Mouse (Mus musculus): ENCODE measurements around the gene Pdrg1. TPM values are rescaled to one million over a fixed set of nuclear protein-coding genes. Genes with fewer than 3 reads are reported as not detected.

The Pdrg1 gene
- polyA plus RNA-seq, 1 experiment from 2014 or later: 112 TPM

- H3K4me3 ChIP-seq (ENCODE audit: inconsistent target): no peak overlapping the region
- H3K79me2 ChIP-seq (ENCODE audit: inconsistent target): peaks cover 24% of the 10 kb centered on the region
- H3K27ac ChIP-seq: no peak overlapping the region
- 54% methylated on average over 6 of the region's 8 CpGs for WGBS (ENCODE audit: missing documents)
- H3K36me3 ChIP-seq (ENCODE audit: inconsistent target): peaks cover 26% of the 10 kb centered on the region; the same call in 1 of the 2 replicates
Observed at GRCm38 (mm10) chr2:153015804-153016203, 577 bp upstream of the Pdrg1 start.

- no peak overlapping the region for H3K27ac ChIP-seq
- peaks cover 43% of the 10 kb centered on the region for H3K36me3 ChIP-seq (ENCODE audit: inconsistent target)
- 74% methylated on average over 11 of the region's 11 CpGs for WGBS (ENCODE audit: missing documents)
- peaks cover 24% of the 10 kb centered on the region for H3K79me2 ChIP-seq (ENCODE audit: inconsistent target)
- peak overlapping the region; percentile 73 for H3K4me3 ChIP-seq (ENCODE audit: inconsistent target)
Observed at GRCm38 (mm10) chr2:153013724-153014515, 1.3 kb downstream of the Pdrg1 start.

- Histone ChIP-seq H3K79me2 (ENCODE audit: inconsistent target) (peaks cover 17% of the 10 kb centered on the region), H3K36me3 (ENCODE audit: inconsistent target) (peaks cover 54% of the 10 kb centered on the region), H3K27ac (no peak overlapping the region), H3K4me3 (ENCODE audit: inconsistent target) (no peak overlapping the region)
- WGBS (ENCODE audit: missing documents): 95% methylated on average over 12 of the region's 12 CpGs
Observed at GRCm38 (mm10) chr2:153009192-153009973, 5.8 kb downstream of the Pdrg1 start.

DNA sequence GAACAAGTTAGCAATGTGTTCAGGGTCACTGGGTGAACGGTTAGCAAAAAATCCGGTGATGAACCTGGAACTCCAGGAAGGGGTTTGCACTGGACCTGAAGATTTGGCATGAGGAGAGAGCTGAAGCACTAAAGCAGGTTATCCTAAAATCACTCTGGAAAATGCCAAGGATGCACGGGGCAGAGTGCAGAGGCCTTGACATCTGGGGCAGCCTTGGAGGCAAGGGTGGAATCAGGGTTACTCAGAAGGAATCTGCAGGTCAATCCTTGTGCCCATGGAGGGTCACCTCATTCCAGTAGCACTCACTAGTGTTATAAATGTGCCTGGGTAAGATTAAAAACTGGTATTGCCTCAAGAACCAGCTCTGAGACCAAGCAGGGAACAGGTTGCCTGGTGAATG lies 9.2 kb downstream of the Pdrg1 start:
- Histone ChIP-seq H3K79me2 (ENCODE audit: inconsistent target) (no peaks in the 10 kb centered on the region), H3K36me3 (ENCODE audit: inconsistent target) (peaks cover 30% of the 10 kb centered on the region), H3K27ac (no peak overlapping the region), H3K4me3 (ENCODE audit: inconsistent target) (no peak overlapping the region)
- WGBS (ENCODE audit: missing documents): 86% methylated on average over 3 of the region's 3 CpGs

DNA sequence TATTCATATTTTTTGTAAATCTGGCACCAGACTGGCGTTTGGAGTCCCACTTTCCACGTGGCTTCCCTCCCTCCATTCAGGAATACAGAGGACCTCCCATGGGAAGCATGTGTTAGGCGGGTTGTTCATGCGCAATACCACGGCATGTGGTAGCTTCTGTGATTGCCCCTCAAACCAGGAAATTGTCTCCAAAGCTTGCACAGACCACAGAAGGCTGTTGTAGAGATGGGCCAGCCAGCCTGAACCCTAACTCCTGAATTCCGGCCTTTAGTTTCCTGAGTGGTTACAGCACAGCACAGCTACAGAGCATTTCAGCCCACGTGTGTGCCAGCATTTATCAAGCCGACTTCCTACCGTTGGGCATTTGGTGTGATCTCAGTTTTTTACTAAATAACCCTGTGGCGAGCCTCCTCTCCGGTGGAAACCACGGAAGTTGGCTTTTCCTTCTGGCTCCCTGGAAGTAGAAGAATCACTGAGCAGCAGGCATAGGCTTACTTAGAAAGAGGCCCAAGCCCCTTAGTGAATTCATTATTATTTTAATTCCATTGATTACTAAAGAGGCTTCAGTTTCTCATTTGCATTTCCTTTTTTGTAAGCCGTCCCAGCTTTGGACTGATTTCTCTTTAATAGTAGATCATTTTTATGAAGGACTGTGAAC lies 11.4 kb downstream of the Pdrg1 start:
- 19% methylated on average over 13 of the region's 13 CpGs for WGBS (ENCODE audit: missing documents)
- Histone ChIP-seq H3K79me2 (ENCODE audit: inconsistent target) (no peaks in the 10 kb centered on the region), H3K27ac (no peak overlapping the region), H3K36me3 (ENCODE audit: inconsistent target) (peaks cover 10% of the 10 kb centered on the region), H3K4me3 (ENCODE audit: inconsistent target) (no peak overlapping the region)

DNA sequence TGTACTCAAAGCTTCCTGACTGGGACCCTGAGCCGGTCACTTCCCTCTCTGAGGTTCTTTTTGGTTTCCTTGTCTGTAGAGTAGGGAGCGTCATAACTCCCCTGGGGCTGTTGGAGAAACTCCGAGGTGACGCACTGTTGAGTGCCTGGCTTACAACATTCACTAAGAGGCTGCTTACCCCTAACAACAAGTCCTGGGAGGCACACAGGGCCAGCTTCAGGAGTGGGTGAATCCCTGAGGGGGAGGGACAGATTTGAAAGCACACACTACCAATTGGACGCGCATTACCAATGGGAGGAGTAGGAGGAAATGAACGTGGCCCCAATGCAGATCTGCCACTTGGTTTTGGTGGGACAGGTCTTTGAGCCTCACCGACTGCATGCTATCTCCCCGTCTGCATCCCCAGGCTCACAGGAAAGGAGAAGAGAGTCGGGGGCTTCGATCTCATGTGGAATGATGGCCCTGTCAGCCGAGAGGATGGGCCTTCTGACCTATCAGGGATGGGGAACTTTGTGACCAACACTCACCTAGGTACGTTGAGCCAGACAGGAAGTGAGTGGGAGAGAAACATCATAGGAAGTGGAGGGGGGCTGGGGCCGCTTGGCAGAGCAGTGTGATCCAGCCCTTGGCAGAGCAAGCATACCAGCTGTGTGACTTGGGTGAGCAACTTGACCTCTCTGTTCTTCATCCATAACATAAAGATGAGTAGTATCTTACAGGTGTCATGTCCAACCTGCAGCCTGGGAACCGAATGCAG lies 12.6 kb downstream of the Pdrg1 start:
- Histone ChIP-seq H3K36me3 (ENCODE audit: inconsistent target) (no peaks in the 10 kb centered on the region), H3K79me2 (ENCODE audit: inconsistent target) (no peaks in the 10 kb centered on the region), H3K27ac (no peak overlapping the region), H3K4me3 (ENCODE audit: inconsistent target) (no peak overlapping the region)
- 29% methylated on average over 14 of the region's 15 CpGs for WGBS (ENCODE audit: missing documents)

- H3K27ac ChIP-seq: no peak overlapping the region
- no peaks in the 10 kb centered on the region for H3K79me2 ChIP-seq (ENCODE audit: inconsistent target)
- no peak overlapping the region for H3K4me3 ChIP-seq (ENCODE audit: inconsistent target)
- WGBS (ENCODE audit: missing documents): 92% methylated on average over 2 of the region's 4 CpGs
- no peaks in the 10 kb centered on the region for H3K36me3 ChIP-seq (ENCODE audit: inconsistent target)
Observed at GRCm38 (mm10) chr2:152997046-152997445, 18.2 kb downstream of the Pdrg1 start.

GRCm38 (mm10) chr2:152991529-152991928 lies 23.7 kb downstream of the Pdrg1 start:
- H3K79me2 ChIP-seq (ENCODE audit: inconsistent target): no peaks in the 10 kb centered on the region
- H3K36me3 ChIP-seq (ENCODE audit: inconsistent target): no peaks in the 10 kb centered on the region
- 78% methylated on average over 9 of the region's 9 CpGs for WGBS (ENCODE audit: missing documents)
- no peak overlapping the region for H3K4me3 ChIP-seq (ENCODE audit: inconsistent target)
- no peak overlapping the region for H3K27ac ChIP-seq

DNA sequence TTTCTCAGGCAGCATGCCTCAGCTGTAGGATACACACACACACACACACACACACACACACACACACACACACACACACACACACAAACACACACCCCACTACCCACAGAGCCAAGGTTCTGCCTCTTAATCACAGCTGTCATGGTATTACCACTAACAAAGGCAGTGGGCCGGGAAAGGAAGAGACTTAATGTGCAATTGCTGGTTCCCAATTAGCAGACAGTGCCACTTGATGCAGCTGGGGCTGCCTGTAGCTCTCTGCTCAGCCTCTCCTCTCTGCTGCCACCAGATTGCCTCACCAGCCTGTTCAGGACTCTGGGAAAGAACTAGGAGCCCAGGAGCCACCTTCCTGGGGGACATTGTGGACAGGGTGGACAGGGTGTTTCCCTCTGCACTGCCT lies 29.6 kb downstream of the Pdrg1 start:
- no peak overlapping the region for H3K27ac ChIP-seq
- no peak overlapping the region for H3K4me3 ChIP-seq (ENCODE audit: inconsistent target)
- no peaks in the 10 kb centered on the region for H3K79me2 ChIP-seq (ENCODE audit: inconsistent target)
- H3K36me3 ChIP-seq (ENCODE audit: inconsistent target): no peaks in the 10 kb centered on the region
- WGBS (ENCODE audit: missing documents): 20% methylated on average over 1 of the region's 1 CpGs

DNA sequence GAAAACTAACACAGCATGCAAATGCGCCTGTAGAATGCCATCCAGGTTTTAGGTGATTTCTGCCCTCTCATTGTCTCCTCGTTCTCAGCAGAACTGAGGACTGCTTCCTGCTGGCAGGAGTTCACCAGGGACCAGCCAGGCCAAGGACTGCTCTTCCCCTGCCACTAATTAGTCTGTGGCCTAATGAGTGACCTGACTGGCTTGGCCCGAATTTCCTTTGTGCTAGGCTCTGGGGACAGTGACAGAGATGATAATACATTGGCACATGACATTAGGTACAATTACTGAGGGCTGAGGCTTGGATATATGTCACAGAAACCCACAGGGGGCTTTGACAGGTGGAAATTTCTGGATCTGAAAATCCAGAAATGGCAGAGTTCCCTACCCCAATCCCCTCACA lies 38.2 kb downstream of the Pdrg1 start:
- 66% methylated on average over 3 of the region's 3 CpGs for WGBS (ENCODE audit: missing documents)
- no peaks in the 10 kb centered on the region for H3K36me3 ChIP-seq (ENCODE audit: inconsistent target)
- H3K27ac ChIP-seq: no peak overlapping the region
- H3K79me2 ChIP-seq (ENCODE audit: inconsistent target): no peaks in the 10 kb centered on the region
- H3K4me3 ChIP-seq (ENCODE audit: inconsistent target): no peak overlapping the region

DNA sequence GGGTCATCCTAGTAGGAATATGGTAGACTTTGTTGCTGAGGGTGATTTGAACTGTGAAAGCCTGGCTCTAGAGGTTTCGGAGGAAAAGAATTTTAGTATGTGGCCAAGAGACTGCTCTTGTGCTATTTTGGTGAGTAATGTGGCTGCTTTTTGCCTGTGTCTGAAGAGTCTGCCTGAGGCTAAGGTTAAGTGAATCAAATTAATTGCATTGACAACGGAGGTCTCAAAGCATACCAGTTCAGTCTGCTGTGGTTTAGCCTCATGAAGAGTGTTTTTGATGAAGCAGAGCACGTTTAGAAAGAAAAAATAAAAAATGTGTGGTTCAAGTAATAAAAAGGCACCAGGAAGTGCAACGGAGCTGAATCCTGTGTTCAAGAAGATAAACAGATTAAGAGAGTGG lies 49.7 kb downstream of the Pdrg1 start:
- Histone ChIP-seq H3K27ac (no peak overlapping the region), H3K36me3 (ENCODE audit: inconsistent target) (no peaks in the 10 kb centered on the region), H3K79me2 (ENCODE audit: inconsistent target) (no peaks in the 10 kb centered on the region), H3K4me3 (ENCODE audit: inconsistent target) (no peak overlapping the region)
- WGBS (ENCODE audit: missing documents): 74% methylated on average over 4 of the region's 4 CpGs

DNA sequence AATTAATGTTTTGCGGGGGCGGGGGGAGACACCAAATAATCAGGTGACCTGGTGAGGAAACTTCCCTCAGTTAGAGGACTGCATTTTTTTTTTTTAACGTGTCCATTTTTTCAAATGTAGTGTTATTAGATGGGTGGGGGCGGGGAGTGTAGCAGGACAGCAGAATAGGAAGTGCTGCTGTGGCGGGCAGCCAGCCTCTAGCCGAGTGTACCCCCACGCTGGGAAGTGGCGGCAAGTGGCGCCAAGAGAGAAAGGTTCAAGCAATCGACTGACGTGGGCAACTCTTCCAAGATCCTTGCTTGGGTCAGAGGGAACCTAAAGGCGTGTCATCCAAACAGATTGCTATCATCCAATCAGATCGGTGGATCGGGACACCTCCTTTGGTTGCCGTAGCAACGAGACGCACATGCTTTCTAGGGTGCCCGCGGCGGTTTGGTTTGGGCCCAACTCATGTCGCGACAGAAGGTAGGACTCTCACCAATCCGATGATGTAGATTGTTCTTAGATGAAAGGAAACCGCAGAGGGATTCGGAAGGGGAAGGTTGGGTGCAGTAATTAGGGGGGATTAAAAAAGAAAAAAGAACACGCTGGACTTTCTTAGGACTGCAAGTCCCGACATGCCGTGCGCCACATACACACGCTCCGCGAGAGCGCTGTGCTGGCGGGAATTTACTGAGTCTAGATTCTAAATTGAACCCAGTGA lies 53.0 kb downstream of the Pdrg1 start, which contains the start of gene Ttll9:
TSS of gene Ttll9 (plus strand) at position 395 of the 703 bp plus-strand sequence.
- Histone ChIP-seq H3K36me3 (ENCODE audit: inconsistent target) (no peaks in the 10 kb centered on the region), H3K27ac (no peak within 1 kb of the TSS), H3K4me3 (ENCODE audit: inconsistent target) (peak within 1 kb of the TSS; percentile 24), H3K79me2 (ENCODE audit: inconsistent target) (no peaks in the 10 kb centered on the region)
- 3% methylated on average over 34 of the region's 34 CpGs for WGBS (ENCODE audit: missing documents)

Measured in macrophage (primary cell).